Mouse (Mus musculus) CD4-positive naive resting alpha-beta T cell, adult 76 days (primary cell): ENCODE results near the gene Nek11. TPM values are rescaled to one million over a fixed set of nuclear protein-coding genes. Genes with fewer than 3 reads are reported as not detected.

Source experiments
- total RNA-seq: library from RNA; stranded (reverse); gene quantifications from one replicate; pipeline ENCODE4 v1.2.4, GENCODE M21; 2023

Nek11 gene
- not detected for total RNA-seq

DNA sequence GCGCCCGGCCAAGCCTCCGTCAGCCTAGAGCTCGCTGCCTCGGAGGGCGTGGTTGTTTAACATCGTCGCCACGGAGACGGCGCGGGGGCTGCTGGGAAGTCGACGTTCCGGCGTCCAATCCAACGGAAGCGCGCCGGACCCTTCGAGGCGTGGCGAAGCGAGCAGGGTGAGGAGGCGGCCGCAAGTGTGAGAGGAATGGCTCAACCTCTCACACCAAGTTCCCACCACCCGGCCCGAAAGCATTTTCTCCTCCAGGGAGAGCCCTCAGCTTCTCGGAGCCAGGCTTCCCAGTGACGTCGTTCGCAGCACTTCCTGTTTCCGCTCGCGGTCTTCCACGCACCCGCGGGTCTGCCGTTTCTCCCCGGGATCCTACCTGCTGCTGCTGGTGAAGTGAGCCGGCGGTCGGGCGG lies at the start of gene Nek11, which contains the start of gene Aste1:
TSS of gene Nek11 (minus strand) at position 307 of the 410 bp plus-strand sequence.
TSS of gene Aste1 (plus strand) at position 175 of the 410 bp plus-strand sequence.

DNA sequence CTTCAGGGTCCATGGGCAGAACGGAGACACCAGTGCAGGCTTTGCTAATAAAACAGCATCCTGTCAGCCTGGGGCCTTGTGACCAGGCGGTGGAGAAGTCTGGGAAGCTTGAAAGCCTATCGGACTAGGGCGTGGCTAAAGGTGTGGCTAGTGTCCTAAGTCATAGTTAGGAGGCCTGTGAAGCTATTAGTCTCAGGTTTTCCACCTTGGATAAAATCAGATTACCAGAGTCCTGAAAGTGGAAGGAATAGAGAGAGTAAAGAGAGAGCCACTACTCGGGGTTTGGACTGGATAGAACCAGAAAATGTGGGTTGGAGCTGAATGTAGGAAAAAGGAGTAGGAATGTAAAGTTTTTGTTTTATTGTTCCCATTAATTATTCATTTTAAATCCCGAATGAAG lies 250.3 kb downstream of the Nek11 start, which contains the start of gene 1700080E11Rik:
TSS of gene 1700080E11Rik (minus strand) at position 101 of the 400 bp plus-strand sequence.

DNA sequence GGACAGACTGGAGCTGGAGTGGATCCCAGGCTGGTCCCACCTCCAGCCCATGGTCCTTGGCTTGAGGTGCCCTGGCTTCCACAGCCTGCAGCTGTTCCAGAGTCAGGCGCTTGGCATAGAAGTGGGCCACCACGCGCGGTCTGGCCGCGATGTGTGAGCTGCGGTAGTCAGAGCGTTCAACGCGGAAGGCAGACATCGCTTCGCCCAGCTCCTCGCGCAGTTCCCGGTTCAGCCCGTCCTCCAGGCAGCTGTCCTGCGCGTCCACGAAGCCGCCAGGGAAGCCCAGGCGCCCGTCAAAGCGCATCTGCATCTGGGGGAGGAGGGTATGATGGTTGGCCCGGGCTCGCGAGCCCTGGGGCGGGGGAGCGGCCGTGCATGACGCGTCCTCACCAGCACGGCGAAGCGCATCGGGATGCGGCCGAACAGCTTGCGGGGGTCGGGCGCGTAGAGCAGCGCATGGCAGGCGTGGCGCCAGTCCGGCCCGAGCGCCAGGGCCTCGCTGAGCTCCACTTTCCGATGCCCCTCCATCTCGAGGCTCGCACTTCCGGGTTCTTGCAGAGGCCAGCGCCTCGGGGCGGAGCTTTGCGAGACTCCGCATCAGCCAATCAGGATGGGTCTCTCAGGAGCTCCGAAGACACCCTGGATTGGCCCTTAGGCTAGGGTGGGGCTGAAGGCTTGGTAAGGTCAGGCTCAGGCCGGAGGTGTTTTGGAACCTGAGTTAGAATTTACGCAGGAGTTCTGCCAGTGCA lies 263.9 kb downstream of the Nek11 start, which contains the start of gene Nudt16:
TSS of gene Nudt16 (minus strand) at position 572 of the 749 bp plus-strand sequence.

Other genes starting within 250 kb of the Nek11 start
- gene Aste1, start 132 bp downstream of the Nek11 start, total RNA-seq, result 31.4 TPM
- 58.2 TPM for gene Atp2c1, start 131.8 kb upstream of the Nek11 start, total RNA-seq
- 62.5 TPM for gene Pik3r4, start 247.5 kb upstream of the Nek11 start, total RNA-seq